10 mouse cellular contexts compared by ENCODE assay signal in the genomic region with DNA sequence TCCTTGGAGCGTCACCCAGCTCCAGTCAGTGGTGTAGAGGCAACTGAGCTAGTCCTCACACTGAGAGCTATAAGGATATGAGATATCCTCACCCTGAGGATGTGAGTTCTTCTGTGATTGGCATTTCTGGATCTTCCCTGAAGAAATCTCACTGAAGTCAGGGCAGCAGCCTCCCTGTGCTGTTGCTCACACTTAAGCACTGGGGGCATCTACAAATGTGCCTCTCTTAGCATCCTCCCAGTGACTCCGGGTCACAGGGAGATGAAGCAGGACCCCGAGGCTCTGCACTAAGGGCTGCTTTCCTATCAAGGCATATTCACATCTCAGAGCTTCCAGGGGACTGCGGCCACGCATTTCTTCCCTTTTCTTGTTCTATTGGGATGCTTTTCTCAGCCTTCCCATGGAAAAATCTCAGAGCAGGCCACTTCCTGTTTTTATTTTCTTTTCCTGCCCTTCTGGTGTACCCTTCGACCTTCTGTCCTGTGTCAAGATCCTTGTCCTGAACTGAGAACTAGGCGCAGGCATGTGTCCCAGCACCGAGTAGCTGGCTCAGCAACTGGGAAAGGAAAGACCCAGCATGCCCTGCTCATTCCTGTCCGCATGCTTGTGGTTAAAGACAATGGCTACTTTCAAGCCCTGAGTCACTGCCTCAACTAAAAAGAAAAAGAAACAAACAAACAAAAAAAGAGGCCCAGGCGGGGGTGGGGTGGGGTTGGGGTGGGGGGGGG.
DNase-seq lines count a peak whose midpoint lies in the region; ATAC-seq and TF ChIP-seq lines count a peak whose summit lies in the region.
"Had no signal": no experiment of that assay in that cellular context is flagged by ENCODE, and none has a peak within 500 bp of the region (broad histone marks: within the 10 kb centered on the region; RNA-seq: fewer than 3 reads in every experiment).

No protein-coding gene starts in this region.

- H3K9ac ChIP-seq in limb, embryonic 15.5 days, result no peak overlapping the region
- H3K9ac ChIP-seq: midbrain, embryonic 12.5 days had no signal

- WGBS in limb, embryonic 15.5 days, result 65% methylated on average over 10 of the region's 10 CpGs

- ATAC-seq in limb, embryonic 15.5 days (ENCODE audit: insufficient number of reproducible peaks, low FRiP score, low TSS enrichment, low read depth), result no peak
- ATAC-seq in granulocyte monocyte progenitor cell, adult 5-6 weeks (replicated peaks; ENCODE audit: poor library complexity, severe bottlenecking), result no peak
- ATAC-seq: Patski had no signal

- no peaks in the 10 kb centered on the region for H3K4me1 ChIP-seq in cortical plate, adult 2 months (ENCODE audit: control insufficient read depth, insufficient read depth, low read length)
- H3K4me1 ChIP-seq in limb, embryonic 15.5 days, result peaks cover 10% of the 10 kb centered on the region

- H3K27ac ChIP-seq in cortical plate, adult 2 months (ENCODE audit: insufficient read depth, low read length), result peak overlapping the region; percentile 84
- peak overlapping the region; percentile 44; the same call in 1 of the 2 replicates for H3K27ac ChIP-seq in limb, embryonic 15.5 days
- H3K27ac ChIP-seq: midbrain, embryonic 12.5 days had no signal

- H3K4me2 ChIP-seq in limb, embryonic 15.5 days, result no peak overlapping the region
- H3K4me2 ChIP-seq: midbrain, embryonic 12.5 days had no signal

- no peak overlapping the region for H3K4me3 ChIP-seq in cortical plate, adult 2 months (ENCODE audit: insufficient read depth, low read length)
- no peak overlapping the region for H3K4me3 ChIP-seq in limb, embryonic 15.5 days
- H3K4me3 ChIP-seq: midbrain, embryonic 12.5 days had no signal

- H3K36me3 ChIP-seq in limb, embryonic 15.5 days, result no peaks in the 10 kb centered on the region
- H3K36me3 ChIP-seq: midbrain, embryonic 12.5 days had no signal

- TF ChIP-seq POLR2A in cortical plate, adult 2 months (IDR thresholded peaks at IDR 0.05; ENCODE audit: extremely low read depth, insufficient read depth, low read length), result no peak

- no peaks in the 10 kb centered on the region for H3K27me3 ChIP-seq in limb, embryonic 15.5 days
- H3K27me3 ChIP-seq: midbrain, embryonic 12.5 days; Patski had no signal

- H3K9me3 ChIP-seq in limb, embryonic 15.5 days, result no peaks in the 10 kb centered on the region
- H3K9me3 ChIP-seq: midbrain, embryonic 12.5 days had no signal

- DNase-seq in gastrocnemius, adult 18-20 months (ENCODE audit: low spot score), result peak; percentile 39
- no peak for DNase-seq in gastrocnemius, postnatal 10 days
- DNase-seq in heart, postnatal 4 days, result peak; percentile 23
- no peak for DNase-seq in right cerebral cortex, postnatal 25 days
- DNase-seq in frontal cortex, postnatal 10 days (ENCODE audit: low spot score in 2 of 2), result no peak

- TF ChIP-seq CTCF in cortical plate, adult 2 months (IDR thresholded peaks at IDR 0.05; ENCODE audit: extremely low read depth, insufficient read depth, low read length), result no peak

Comparison
In these comparisons a context has a peak if more than half of its experiments do, and no peak if none do; other contexts are left out.
1. DNase-seq: peak in gastrocnemius, adult 18-20 months (single experiment) and heart, postnatal 4 days (single experiment); none in gastrocnemius, postnatal 10 days (single experiment), right cerebral cortex, postnatal 25 days (single experiment) and frontal cortex, postnatal 10 days (0 of 2).